Mouse (Mus musculus) layer of hippocampus, adult 9-11 months (tissue): ENCODE measurements around the gene Tmco2.
"Not testable (repeated sequence)": the region's sequence is repeated elsewhere in the genome, so short reads cannot be mapped to it uniquely, and the experiment has no call there.

Source experiments
- DNase-seq: peaks from one replicate; pipeline ENCODE4 v3.0.0; 2022

Gene Tmco2

GRCm38 (mm10) chr4:121109126-121109525, at the start of gene Tmco2:
Gene Tmco2 (minus strand): TSS chr4:121109226.
- no peak for DNase-seq

- DNase-seq = no peak
Measured at GRCm38 (mm10) chr4:121103304-121103703, 5.7 kb downstream of the Tmco2 start.

- peak; percentile 88 for DNase-seq
Measured at GRCm38 (mm10) chr4:121097650-121098378, 11.2 kb downstream of the Tmco2 start, which contains the start of gene Zmpste24. Gene Zmpste24 (minus strand): TSS chr4:121098241.

GRCm38 (mm10) chr4:121090211-121090610, 18.8 kb downstream of the Tmco2 start:
- DNase-seq = no peak

- DNase-seq = no peak
Measured at GRCm38 (mm10) chr4:121088696-121089095, 20.3 kb downstream of the Tmco2 start.

- DNase-seq = no peak
Measured at GRCm38 (mm10) chr4:121084506-121084905, 24.5 kb downstream of the Tmco2 start.

GRCm38 (mm10) chr4:121080395-121080794, 28.6 kb downstream of the Tmco2 start:
- no peak for DNase-seq

- DNase-seq = no peak
Measured at GRCm38 (mm10) chr4:121077915-121078646, 30.9 kb downstream of the Tmco2 start.

- DNase-seq = no peak
Measured at GRCm38 (mm10) chr4:121074250-121074649, 34.8 kb downstream of the Tmco2 start.

- no peak for DNase-seq
Measured at GRCm38 (mm10) chr4:121065336-121065735, 43.7 kb downstream of the Tmco2 start.

GRCm38 (mm10) chr4:121059218-121059617, 49.8 kb downstream of the Tmco2 start:
- DNase-seq = not testable (repeated sequence)

GRCm38 (mm10) chr4:121057032-121057431, 52.0 kb downstream of the Tmco2 start:
- DNase-seq = peak; percentile 34

- DNase-seq = no peak
Measured at GRCm38 (mm10) chr4:121056342-121056741, 52.7 kb downstream of the Tmco2 start.
